Mouse (Mus musculus) liver, postnatal 0 days (tissue): ENCODE measurements around the gene 1700113H08Rik.

Experiments
- CTCF ChIP-seq: sonication (generic); IDR thresholded peaks from 2 replicates; pipeline ENCODE4 v1.5.1; 2016; ENCODE audit warnings: antibody characterized with exemption, low read depth
- EP300 ChIP-seq: IDR thresholded peaks from 2 replicates; pipeline ENCODE4 v1.6.1; 2016; ENCODE audit warnings: antibody characterized with exemption, low read depth, mild to moderate bottlenecking

- TF ChIP-seq CTCF (peak; percentile 69), EP300 (no peak)
These were observed at the start of gene 1700113H08Rik for GRCm38 (mm10) chr10:87057500-87058250.
